Comparison of ENCODE assay signal across 23 mouse cellular contexts in genomic region chr17:47170978-47171593, GRCm38 (mm10).
DNase-seq lines count a peak whose midpoint lies in the region; ATAC-seq lines count a peak whose summit lies in the region.
"Had no signal": no experiment of that assay in that cellular context is flagged by ENCODE, and none has a peak within 500 bp of the region (broad histone marks: within the 10 kb centered on the region; RNA-seq: fewer than 3 reads in every experiment).

No protein-coding gene starts in this region.

- no peak overlapping the region for H3K4me3 ChIP-seq in midbrain, embryonic 13.5 days (replicated peaks)
- H3K4me3 ChIP-seq in heart, embryonic 11.5 days (ENCODE audit: low read depth, low read length) = no peak overlapping the region
- H3K4me3 ChIP-seq: embryonic facial prominence, embryonic 15.5 days; hindbrain, embryonic 15.5 days; kidney, embryonic 15.5 days; left cerebral cortex, adult 2 months; myocyte had no signal

- H3K9me3 ChIP-seq in midbrain, embryonic 13.5 days = no peaks in the 10 kb centered on the region
- no peaks in the 10 kb centered on the region for H3K9me3 ChIP-seq in heart, embryonic 11.5 days (replicated peaks; ENCODE audit: control insufficient read depth, low read length)
- H3K9me3 ChIP-seq: embryonic facial prominence, embryonic 15.5 days; G1E; hindbrain, embryonic 15.5 days; kidney, embryonic 15.5 days had no signal

- WGBS in midbrain, embryonic 13.5 days = 93% methylated on average over 13 of the region's 13 CpGs
- WGBS in heart, embryonic 11.5 days (ENCODE audit: insufficient replicate concordance) = 76% methylated on average over 13 of the region's 13 CpGs

- peak; percentile 74 for ATAC-seq in activated CD4-positive, CD25-positive, alpha-beta regulatory T cell, adult 4 months
- ATAC-seq in midbrain, embryonic 13.5 days = no peak
- no peak for ATAC-seq in monocyte, adult 5-6 weeks (replicated peaks; ENCODE audit: insufficient number of reproducible peaks, low FRiP score, low TSS enrichment, poor library complexity, severe bottlenecking)
- no peak for ATAC-seq in heart, embryonic 11.5 days (replicated peaks; ENCODE audit: insufficient number of reproducible peaks, low FRiP score, low TSS enrichment)
- ATAC-seq: forebrain, embryonic 14.5 days had no signal

- H3K27me3 ChIP-seq in midbrain, embryonic 13.5 days = no peaks in the 10 kb centered on the region
- no peaks in the 10 kb centered on the region for H3K27me3 ChIP-seq in heart, embryonic 11.5 days (ENCODE audit: control insufficient read depth, insufficient read depth, low read length)
- H3K27me3 ChIP-seq: embryonic facial prominence, embryonic 15.5 days; hindbrain, embryonic 15.5 days; kidney, embryonic 15.5 days had no signal

- no peak overlapping the region for H3K9ac ChIP-seq in midbrain, embryonic 13.5 days (replicated peaks)
- no peak overlapping the region for H3K9ac ChIP-seq in heart, embryonic 11.5 days (ENCODE audit: low read depth, low read length)
- H3K9ac ChIP-seq: embryonic facial prominence, embryonic 15.5 days; hindbrain, embryonic 15.5 days; kidney, embryonic 15.5 days; liver, embryonic 14.5 days; lung, embryonic 14.5 days had no signal

- H3K27ac ChIP-seq in midbrain, embryonic 13.5 days = no peak overlapping the region
- H3K27ac ChIP-seq in heart, embryonic 11.5 days (ENCODE audit: low read depth, low read length) = no peak overlapping the region
- H3K27ac ChIP-seq: embryonic facial prominence, embryonic 15.5 days; hindbrain, embryonic 15.5 days; kidney, embryonic 15.5 days; left cerebral cortex, adult 2 months; liver, embryonic 14.5 days had no signal

- peak; percentile 66 for DNase-seq in CD4-positive, CD25-positive, alpha-beta regulatory T cell, adult 2 months (ENCODE audit: low read depth, low spot score)
- peak; percentile 69 for DNase-seq in thymus, postnatal 0 days (ENCODE audit: low spot score)
- no peak for DNase-seq in natural killer cell, adult 2 months (ENCODE audit: low spot score in 2 of 2)
- DNase-seq: adrenal gland, postnatal 25 days; cerebellum, adult 8-10 months; cerebellum, postnatal 36 days; kidney, adult 11 months; kidney, postnatal 36 days; layer of hippocampus, adult 9-11 months; lung, embryonic 14.5 days; midbrain, embryonic 14.5 days had no signal

- H3K36me3 ChIP-seq in midbrain, embryonic 13.5 days = peaks cover 12% of the 10 kb centered on the region; the same call in 1 of the 2 replicates
- H3K36me3 ChIP-seq in heart, embryonic 11.5 days (ENCODE audit: control insufficient read depth, insufficient read depth, low read length) = no peaks in the 10 kb centered on the region
- H3K36me3 ChIP-seq: G1E; hindbrain, embryonic 15.5 days had no signal

- H3K4me1 ChIP-seq in midbrain, embryonic 13.5 days (replicated peaks) = peaks cover 34% of the 10 kb centered on the region
- peaks cover 20% of the 10 kb centered on the region for H3K4me1 ChIP-seq in heart, embryonic 11.5 days (ENCODE audit: control insufficient read depth, insufficient read depth, low read length)

- no peak overlapping the region for H3K4me2 ChIP-seq in midbrain, embryonic 13.5 days (replicated peaks)
- no peak overlapping the region for H3K4me2 ChIP-seq in heart, embryonic 11.5 days
- H3K4me2 ChIP-seq: embryonic facial prominence, embryonic 15.5 days; hindbrain, embryonic 15.5 days; kidney, embryonic 15.5 days; lung, embryonic 14.5 days had no signal

Comparison
In these comparisons a context has a peak if more than half of its experiments do, and no peak if none do; other contexts are left out.
1. DNase-seq: peak in CD4-positive, CD25-positive, alpha-beta regulatory T cell, adult 2 months (single experiment) and thymus, postnatal 0 days (single experiment); none in natural killer cell, adult 2 months (0 of 2).